Mouse (Mus musculus): Measurements from ENCODE around the gene Eef1akmt4.
"Not testable (repeated sequence)": the region's sequence is repeated elsewhere in the genome, so short reads cannot be mapped to it uniquely, and the experiment has no call there.

Gene Eef1akmt4

GRCm38 (mm10) chr16:20621991-20622685 lies 10.7 kb downstream of the Eef1akmt4 start:
- in situ Hi-C loops (cut with MboI, MseI), result loop anchor here (5.0 kb wide), 1 partner anchor 90 kb away; no protein-coding TSS in a partner anchor

GRCm38 (mm10) chr16:20623211-20623610 lies 11.8 kb downstream of the Eef1akmt4 start:
- in situ Hi-C loops (cut with MboI, MseI), result loop anchor here (5.0 kb wide), 1 partner anchor 89 kb away; no protein-coding TSS in a partner anchor

DNA sequence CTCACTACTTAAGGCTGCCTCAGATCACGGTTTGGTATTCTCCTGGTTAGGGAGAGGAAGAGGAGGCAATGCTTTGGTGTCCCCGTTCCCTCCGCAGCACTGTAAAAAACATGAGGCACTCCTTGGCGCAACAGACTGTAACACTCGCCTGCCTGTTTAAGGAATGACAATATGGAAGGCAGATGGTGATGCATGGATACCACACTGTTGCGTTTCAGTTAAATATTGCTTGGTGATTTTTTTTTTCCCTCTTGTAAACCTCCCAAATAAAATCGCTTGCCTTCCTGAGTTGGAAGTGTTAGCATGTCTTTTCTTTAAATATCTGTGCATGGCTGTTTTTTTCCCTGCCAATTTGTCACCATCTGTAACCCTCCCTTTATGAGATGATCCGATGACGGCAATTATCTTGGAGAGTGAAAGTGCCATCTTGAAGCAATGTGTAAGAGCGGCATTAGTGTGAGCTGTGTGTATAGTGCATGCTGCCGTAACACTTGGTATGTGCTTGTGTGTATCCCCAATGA lies 17.5 kb downstream of the Eef1akmt4 start:
- in situ Hi-C loops (cut with MboI, MseI), result no loop called here

- in situ Hi-C loops (cut with MboI, MseI), result no loop called here
Measured at GRCm38 (mm10) chr16:20629731-20630634, 18.6 kb downstream of the Eef1akmt4 start, which contains the start of gene Ece2. Gene Ece2 (plus strand): TSS chr16:20629828.

GRCm38 (mm10) chr16:20637410-20637809 lies 26.0 kb downstream of the Eef1akmt4 start:
- in situ Hi-C loops (cut with MboI, MseI), result no loop called here

- in situ Hi-C loops (cut with MboI, MseI), result no loop called here
Measured at GRCm38 (mm10) chr16:20638367-20638766, 27.0 kb downstream of the Eef1akmt4 start.

GRCm38 (mm10) chr16:20642161-20642560 lies 30.8 kb downstream of the Eef1akmt4 start:
- in situ Hi-C loops (cut with MboI, MseI), result no loop called here

- in situ Hi-C loops (cut with MboI, MseI), result no loop called here
Measured at GRCm38 (mm10) chr16:20643911-20644310, 32.5 kb downstream of the Eef1akmt4 start.

DNA sequence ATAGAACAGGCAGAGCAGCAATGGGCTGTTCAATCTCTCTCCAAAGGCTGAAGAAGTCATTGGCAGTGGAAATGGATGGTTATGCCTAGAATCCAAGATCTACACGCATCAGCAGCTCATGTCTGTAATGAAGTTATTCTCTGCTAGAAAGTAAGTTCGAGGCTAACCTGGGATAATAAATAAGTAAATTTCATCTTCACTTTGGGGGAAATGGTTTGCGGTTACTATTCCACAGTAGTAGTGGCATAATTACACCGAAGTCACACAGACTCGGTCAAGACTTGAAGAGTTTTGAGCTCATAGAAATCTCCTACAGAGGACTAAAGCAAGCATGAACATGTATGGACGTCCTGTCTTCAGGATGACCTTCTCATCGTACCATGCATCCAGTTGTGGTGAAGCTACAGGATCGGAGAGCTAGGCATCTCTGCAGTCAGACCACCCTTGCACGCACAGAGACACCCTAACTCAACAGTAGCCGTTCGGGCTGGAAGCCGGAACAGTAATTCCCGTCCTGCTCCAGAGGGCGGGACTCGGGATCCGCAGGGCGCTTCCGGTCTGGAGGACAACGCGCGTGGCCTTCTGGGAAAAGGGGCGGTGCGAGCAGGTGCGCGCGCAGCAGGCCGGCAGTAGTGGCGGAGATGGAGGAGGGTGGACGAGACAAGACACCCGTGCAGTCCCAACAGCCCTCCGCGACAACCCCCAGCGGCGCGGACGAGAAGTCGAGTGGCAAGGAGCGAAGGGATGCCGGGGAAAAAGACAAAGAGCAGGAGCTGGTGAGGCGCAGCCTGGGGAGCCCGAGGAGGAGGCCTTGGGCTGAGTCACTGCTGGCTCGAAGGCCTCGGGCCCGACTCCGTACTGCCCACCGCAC lies 39.9 kb downstream of the Eef1akmt4 start, which contains the start of gene Psmd2:
TSS of gene Psmd2 (plus strand) at position 577 of the 871 bp plus-strand sequence.
- in situ Hi-C loops (cut with MboI, MseI), result no loop called here

- in situ Hi-C loops (cut with MboI, MseI), result no loop called here
Measured at GRCm38 (mm10) chr16:20651947-20652310, 40.5 kb downstream of the Eef1akmt4 start.

GRCm38 (mm10) chr16:20653315-20653714 lies 41.9 kb downstream of the Eef1akmt4 start:
- in situ Hi-C loops (cut with MboI, MseI), result no loop called here

- in situ Hi-C loops (cut with MboI, MseI), result no loop called here
Measured at GRCm38 (mm10) chr16:20657661-20658060, 46.3 kb downstream of the Eef1akmt4 start.

- in situ Hi-C loops (cut with MboI, MseI), result not testable (repeated sequence)
Measured at GRCm38 (mm10) chr16:20668013-20668412, 56.6 kb downstream of the Eef1akmt4 start, which contains the start of gene Eif4g1. Gene Eif4g1 (plus strand): TSS chr16:20668313.

Measured in T-helper 1 cell (primary cell).